Mouse (Mus musculus) C2C12 (cell line): ENCODE measurements around the gene Gm26965. TPM values are rescaled to one million over a fixed set of nuclear protein-coding genes. Genes with fewer than 3 reads are reported as not detected.

Experiments used
- H3K27me3 ChIP-seq: one replicate; pipeline ENCODE4 v1.6.1; 2011; ENCODE audit not compliant: control insufficient read depth, insufficient read depth, insufficient read length
- H3K36me3 ChIP-seq: one replicate; pipeline ENCODE4 v1.6.1; 2011; ENCODE audit not compliant: control insufficient read depth, insufficient read depth
- H3K4me3 ChIP-seq: one replicate; pipeline ENCODE4 v1.5.1; 2011; ENCODE audit warnings: mild to moderate bottlenecking, control low read depth; ENCODE audit not compliant: poor library complexity, insufficient read depth, severe bottlenecking
- H3K79me2 ChIP-seq: one replicate; pipeline ENCODE4 v1.6.1; 2011; ENCODE audit not compliant: control insufficient read depth, insufficient read depth
- H3K79me3 ChIP-seq: one replicate; pipeline ENCODE4 v1.6.1; 2011; ENCODE audit warnings: low read depth, control low read depth
- H3ac ChIP-seq: one replicate; pipeline ENCODE3; 2011; ENCODE audit warnings: low read depth; ENCODE audit not compliant: control insufficient read depth, insufficient read length
- CEBPB ChIP-seq: IDR thresholded peaks from one replicate; pipeline ENCODE4 v1.6.1; 2011; ENCODE audit warnings: low read depth, mild to moderate bottlenecking, control low read depth, moderate library complexity
- CTCF ChIP-seq: IDR thresholded peaks from one replicate; pipeline ENCODE4 v1.5.1; 2011; ENCODE audit not compliant: control insufficient read depth, insufficient read depth, insufficient read length
- FOSL1 ChIP-seq: IDR thresholded peaks from one replicate; pipeline ENCODE4 v1.8.0; 2011; ENCODE audit warnings: mild to moderate bottlenecking, low read length; ENCODE audit not compliant: poor library complexity, insufficient read depth, severe bottlenecking
- MAX ChIP-seq: IDR thresholded peaks from one replicate; pipeline ENCODE4 v1.6.1; 2011; ENCODE audit warnings: mild to moderate bottlenecking, control low read depth
- MYOD1 ChIP-seq: IDR thresholded peaks from one replicate; pipeline ENCODE4 v1.6.1; 2011; ENCODE audit warnings: low read depth; ENCODE audit not compliant: control insufficient read depth, insufficient read length
- MYOG ChIP-seq: IDR thresholded peaks from one replicate; pipeline ENCODE4 v1.6.1; 2011; ENCODE audit not compliant: control insufficient read depth, insufficient read length; ENCODE audit errors: extremely low read depth
- USF1 ChIP-seq: IDR thresholded peaks from one replicate; pipeline ENCODE4 v1.6.1; 2011; ENCODE audit warnings: low read depth, mild to moderate bottlenecking, control low read depth, moderate library complexity
- polyA plus RNA-seq: library from polyadenylated mRNA; unstranded; fragments of >200 nt; fragmentation: generic; extraction: Trizol; gene quantifications from one replicate; pipeline ENCODE4 v1.2.1, GENCODE M21; 2012; ENCODE audit warnings: missing spikeins

Gene Gm26965
- polyA plus RNA-seq, 1 experiment, result not detected

GRCm38 (mm10) chr13:67527049-67527730, 1.2 kb upstream of the Gm26965 start:
- H3ac ChIP-seq, result no peak overlapping the region
- H3K4me3 ChIP-seq, result no peak overlapping the region
- no peaks in the 10 kb centered on the region for H3K36me3 ChIP-seq
- H3K79me3 ChIP-seq, result peaks cover 31% of the 10 kb centered on the region
- no peaks in the 10 kb centered on the region for H3K27me3 ChIP-seq
- H3K79me2 ChIP-seq, result peaks cover 35% of the 10 kb centered on the region
- no peak for TF ChIP-seq FOSL1
- no peak for TF ChIP-seq MAX
- no peak for TF ChIP-seq CEBPB
- no peak for TF ChIP-seq USF1
- TF ChIP-seq MYOD1, result no peak
- no peak for TF ChIP-seq MYOG
- TF ChIP-seq CTCF, result no peak

GRCm38 (mm10) chr13:67500908-67501307, 25.0 kb downstream of the Gm26965 start:
- TF ChIP-seq CTCF (no peak), MYOG (no peak), CEBPB (no peak), FOSL1 (no peak), USF1 (no peak), MAX (no peak), MYOD1 (no peak)
- no peak overlapping the region for H3ac ChIP-seq
- H3K27me3 ChIP-seq, result no peaks in the 10 kb centered on the region
- H3K4me3 ChIP-seq, result no peak overlapping the region
- no peaks in the 10 kb centered on the region for H3K36me3 ChIP-seq
- peaks cover 5% of the 10 kb centered on the region for H3K79me3 ChIP-seq
- H3K79me2 ChIP-seq, result peaks cover 10% of the 10 kb centered on the region

DNA sequence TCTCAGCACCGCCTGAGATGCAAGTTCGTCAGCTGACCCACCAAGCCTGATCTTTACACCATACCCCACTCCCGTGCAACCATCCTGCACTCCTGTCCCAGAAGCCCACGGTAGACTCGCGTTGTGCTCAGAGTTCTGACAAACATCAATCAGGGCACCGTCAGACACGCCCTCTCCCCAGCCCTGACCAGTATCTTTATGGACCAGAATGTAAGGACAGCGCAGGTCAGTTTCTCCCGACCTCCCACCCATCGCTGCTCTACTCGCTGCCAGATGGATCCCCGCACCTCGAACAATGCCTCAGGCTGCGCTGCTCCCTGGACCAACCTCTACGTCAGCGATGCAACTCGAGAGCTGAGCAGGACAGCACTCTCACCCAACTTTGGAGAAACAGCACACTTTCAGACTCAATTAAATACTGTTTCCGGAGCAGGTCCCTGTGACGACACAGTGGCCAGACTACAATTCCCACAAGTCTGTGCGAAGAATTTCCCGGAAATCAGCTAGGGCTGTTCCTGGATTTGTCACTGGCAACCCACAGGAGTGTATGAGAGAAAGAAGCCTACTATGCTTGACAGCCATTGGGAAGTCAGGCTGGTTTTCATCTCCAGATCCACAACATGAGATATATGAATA, 25.7 kb downstream of the Gm26965 start, which contains the start of gene Zfp58:
Gene Zfp58, minus strand, starts transcription at position 472 of the 636 bp plus-strand sequence.
- H3ac ChIP-seq, result peak within 1 kb of the TSS; percentile 88
- peaks cover 10% of the 10 kb centered on the region for H3K79me2 ChIP-seq
- H3K4me3 ChIP-seq, result peak within 1 kb of the TSS; percentile 68

GRCm38 (mm10) chr13:67495631-67496030, 30.3 kb downstream of the Gm26965 start:
- H3K36me3 ChIP-seq, result peaks cover 27% of the 10 kb centered on the region
- H3K27me3 ChIP-seq, result no peaks in the 10 kb centered on the region
- peaks cover 10% of the 10 kb centered on the region for H3K79me2 ChIP-seq
- no peak overlapping the region for H3K4me3 ChIP-seq
- TF ChIP-seq MYOD1 (no peak), CTCF (no peak), USF1 (no peak), CEBPB (no peak), MYOG (no peak), MAX (no peak), FOSL1 (no peak)
- peaks cover 6% of the 10 kb centered on the region for H3K79me3 ChIP-seq
- no peak overlapping the region for H3ac ChIP-seq

More for the DNA sequence above, 25.7 kb downstream of the Gm26965 start, which contains the start of gene Zfp58:
- Histone ChIP-seq H3K79me3 (peaks cover 5% of the 10 kb centered on the region), H3K27me3 (no peaks in the 10 kb centered on the region), H3K36me3 (no peaks in the 10 kb centered on the region)
- TF ChIP-seq CTCF (no peak), MAX (no peak), CEBPB (peak; percentile 33), MYOG (no peak), MYOD1 (no peak)

DNA sequence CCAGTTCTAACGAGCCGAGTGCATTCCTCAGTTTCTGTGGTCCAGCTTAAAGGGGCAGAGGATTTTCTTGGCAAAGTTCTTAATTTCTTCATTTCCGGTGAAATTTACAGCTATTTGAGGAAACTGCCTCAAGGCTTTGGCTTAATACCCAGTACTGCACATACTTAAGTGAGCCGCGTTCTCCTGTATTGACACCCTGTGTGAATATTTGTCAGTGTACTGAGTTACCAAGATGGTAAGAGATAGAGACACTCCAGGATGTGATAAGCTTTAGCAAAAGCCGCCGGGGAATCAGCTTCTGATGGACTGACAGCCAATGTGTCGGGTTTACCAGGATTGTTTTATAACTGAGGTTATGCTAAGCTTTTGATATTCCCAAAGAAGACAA, 41.5 kb downstream of the Gm26965 start:
- Histone ChIP-seq H3K27me3 (no peaks in the 10 kb centered on the region), H3ac (no peak overlapping the region), H3K79me2 (no peaks in the 10 kb centered on the region), H3K4me3 (no peak overlapping the region), H3K36me3 (no peaks in the 10 kb centered on the region), H3K79me3 (no peaks in the 10 kb centered on the region)
- no peak for TF ChIP-seq MYOG
